Mouse (Mus musculus): ENCODE measurements around the gene F13a1. TPM values are rescaled to one million over a fixed set of nuclear protein-coding genes. Genes with fewer than 3 reads are reported as not detected.
A peak's percentile ranks its signal among the peaks of the same experiment; 100 is the strongest.

F13a1 gene
- 12.4 and 17.3 TPM in 2 replicates for total RNA-seq (2014; rRNA removed)
- polyA plus RNA-seq (2015; fragmentation: Nextera tagmentation; extraction: Ambion mirVana) = 11.3 and 11.5 TPM in 2 replicates

- ATAC-seq (ENCODE audit: low FRiP score) = no peak
Observed at GRCm38 (mm10) chr13:37050126-37050525, at the start of gene F13a1. F13a1 (minus strand) TSS chr13:37050244.

GRCm38 (mm10) chr13:37091620-37092019 lies 41.6 kb upstream of the F13a1 start:
- Histone ChIP-seq H3K36me3 (ENCODE audit: insufficient read depth, low read length) (no peaks in the 10 kb centered on the region), H3K27ac (ENCODE audit: low read depth, low read length) (no peak overlapping the region), H3K27me3 (ENCODE audit: insufficient read depth, low read length) (no peaks in the 10 kb centered on the region), H3K4me1 (ENCODE audit: insufficient read depth, low read length) (no peaks in the 10 kb centered on the region), H3K9me3 (ENCODE audit: low read length) (no peaks in the 10 kb centered on the region), H3K4me2 (ENCODE audit: low read depth, low read length, poor library complexity, severe bottlenecking) (no peak overlapping the region), H3K9ac (replicated peaks; ENCODE audit: low read length, poor library complexity, severe bottlenecking) (no peak overlapping the region), H3K4me3 (ENCODE audit: low read depth, low read length) (no peak overlapping the region)
- no peak for DNase-seq (ENCODE audit: low spot score)
- 89% methylated on average over 1 of the region's 1 CpGs for WGBS
- no peak for TF ChIP-seq CTCF (IDR thresholded peaks at IDR 0.05)
- no peak for ATAC-seq (ENCODE audit: low FRiP score)

More at GRCm38 (mm10) chr13:37050126-37050525, at the start of gene F13a1:
- no peak within 1 kb of the TSS for H3K4me2 ChIP-seq (ENCODE audit: low read depth, low read length, poor library complexity, severe bottlenecking)
- no peak within 1 kb of the TSS for H3K4me3 ChIP-seq (ENCODE audit: low read depth, low read length)
- H3K27me3 ChIP-seq (ENCODE audit: insufficient read depth, low read length) = no peaks in the 10 kb centered on the region
- no peak within 1 kb of the TSS for H3K9ac ChIP-seq (replicated peaks; ENCODE audit: low read length, poor library complexity, severe bottlenecking)
- H3K4me1 ChIP-seq (ENCODE audit: insufficient read depth, low read length) = no peaks in the 10 kb centered on the region
- no peaks in the 10 kb centered on the region for H3K9me3 ChIP-seq (ENCODE audit: low read length)
- DNase-seq (ENCODE audit: low spot score) = no peak
- H3K36me3 ChIP-seq (ENCODE audit: insufficient read depth, low read length) = no peaks in the 10 kb centered on the region
- no peak within 1 kb of the TSS for H3K27ac ChIP-seq (ENCODE audit: low read depth, low read length)
- TF ChIP-seq CTCF (IDR thresholded peaks at IDR 0.05) = no peak
- 78% methylated on average over 3 of the region's 3 CpGs for WGBS

DNA sequence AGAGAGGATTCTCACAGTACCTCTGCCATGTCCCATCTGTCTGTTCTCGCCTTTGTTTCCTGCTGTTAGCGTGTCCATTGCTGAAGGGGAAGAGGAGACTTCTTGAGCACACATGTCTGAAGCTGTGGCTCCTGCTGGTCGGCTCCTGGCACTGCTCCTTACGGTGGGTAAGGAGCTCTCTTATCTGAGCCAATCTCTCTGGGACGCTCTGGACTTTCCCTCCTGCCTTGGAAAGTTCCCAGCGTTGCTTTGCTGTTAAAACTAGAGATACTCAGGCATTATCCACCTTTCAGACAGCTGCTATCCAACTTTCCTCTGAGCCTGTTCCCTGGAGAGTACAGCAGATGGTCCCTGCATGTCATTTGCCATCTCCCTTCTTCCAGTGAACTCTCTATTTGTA lies 39.1 kb upstream of the F13a1 start:
- H3K27ac ChIP-seq (ENCODE audit: low read depth, low read length) = no peak overlapping the region
- H3K4me1 ChIP-seq (ENCODE audit: insufficient read depth, low read length) = no peaks in the 10 kb centered on the region
- no peak overlapping the region for H3K4me2 ChIP-seq (ENCODE audit: low read depth, low read length, poor library complexity, severe bottlenecking)
- no peaks in the 10 kb centered on the region for H3K36me3 ChIP-seq (ENCODE audit: insufficient read depth, low read length)
- 66% methylated on average over 6 of the region's 6 CpGs for WGBS
- no peak overlapping the region for H3K4me3 ChIP-seq (ENCODE audit: low read depth, low read length)
- no peak for ATAC-seq (ENCODE audit: low FRiP score)
- no peak overlapping the region for H3K9ac ChIP-seq (replicated peaks; ENCODE audit: low read length, poor library complexity, severe bottlenecking)
- TF ChIP-seq CTCF (IDR thresholded peaks at IDR 0.05) = no peak
- H3K27me3 ChIP-seq (ENCODE audit: insufficient read depth, low read length) = no peaks in the 10 kb centered on the region
- no peaks in the 10 kb centered on the region for H3K9me3 ChIP-seq (ENCODE audit: low read length)
- DNase-seq (ENCODE audit: low spot score) = peak; percentile 80

GRCm38 (mm10) chr13:37081506-37082241 lies 31.6 kb upstream of the F13a1 start:
- no peak overlapping the region for H3K9ac ChIP-seq (replicated peaks; ENCODE audit: low read length, poor library complexity, severe bottlenecking)
- no peaks in the 10 kb centered on the region for H3K27me3 ChIP-seq (ENCODE audit: insufficient read depth, low read length)
- peak; percentile 61 for DNase-seq (ENCODE audit: low spot score)
- no peak overlapping the region for H3K27ac ChIP-seq (ENCODE audit: low read depth, low read length)
- no peaks in the 10 kb centered on the region for H3K9me3 ChIP-seq (ENCODE audit: low read length)
- no peaks in the 10 kb centered on the region for H3K4me1 ChIP-seq (ENCODE audit: insufficient read depth, low read length)
- TF ChIP-seq CTCF (IDR thresholded peaks at IDR 0.05) = no peak
- 32% methylated on average over 13 of the region's 13 CpGs for WGBS
- H3K4me3 ChIP-seq (ENCODE audit: low read depth, low read length) = no peak overlapping the region
- no peaks in the 10 kb centered on the region for H3K36me3 ChIP-seq (ENCODE audit: insufficient read depth, low read length)
- peak overlapping the region; percentile 15 for H3K4me2 ChIP-seq (ENCODE audit: low read depth, low read length, poor library complexity, severe bottlenecking)
- no peak for ATAC-seq (ENCODE audit: low FRiP score)

GRCm38 (mm10) chr13:37071390-37071789 lies 21.3 kb upstream of the F13a1 start:
- ATAC-seq (ENCODE audit: low FRiP score) (no peak), DNase-seq (ENCODE audit: low spot score) (no peak)
- H3K27me3 ChIP-seq (ENCODE audit: insufficient read depth, low read length) = no peaks in the 10 kb centered on the region
- H3K36me3 ChIP-seq (ENCODE audit: insufficient read depth, low read length) = no peaks in the 10 kb centered on the region
- H3K4me1 ChIP-seq (ENCODE audit: insufficient read depth, low read length) = no peaks in the 10 kb centered on the region
- no peaks in the 10 kb centered on the region for H3K9me3 ChIP-seq (ENCODE audit: low read length)
- H3K27ac ChIP-seq (ENCODE audit: low read depth, low read length) = no peak overlapping the region
- no peak for TF ChIP-seq CTCF (IDR thresholded peaks at IDR 0.05)
- H3K4me2 ChIP-seq (ENCODE audit: low read depth, low read length, poor library complexity, severe bottlenecking) = no peak overlapping the region
- H3K9ac ChIP-seq (replicated peaks; ENCODE audit: low read length, poor library complexity, severe bottlenecking) = no peak overlapping the region
- no peak overlapping the region for H3K4me3 ChIP-seq (ENCODE audit: low read depth, low read length)
- WGBS = 84% methylated on average over 3 of the region's 3 CpGs

GRCm38 (mm10) chr13:37070824-37071223 lies 20.8 kb upstream of the F13a1 start:
- Histone ChIP-seq H3K27me3 (ENCODE audit: insufficient read depth, low read length) (no peaks in the 10 kb centered on the region), H3K9ac (replicated peaks; ENCODE audit: low read length, poor library complexity, severe bottlenecking) (no peak overlapping the region), H3K9me3 (ENCODE audit: low read length) (no peaks in the 10 kb centered on the region), H3K27ac (ENCODE audit: low read depth, low read length) (no peak overlapping the region), H3K36me3 (ENCODE audit: insufficient read depth, low read length) (no peaks in the 10 kb centered on the region), H3K4me2 (ENCODE audit: low read depth, low read length, poor library complexity, severe bottlenecking) (no peak overlapping the region), H3K4me3 (ENCODE audit: low read depth, low read length) (no peak overlapping the region), H3K4me1 (ENCODE audit: insufficient read depth, low read length) (no peaks in the 10 kb centered on the region)
- WGBS = 82% methylated on average over 4 of the region's 4 CpGs
- no peak for ATAC-seq (ENCODE audit: low FRiP score)
- TF ChIP-seq CTCF (IDR thresholded peaks at IDR 0.05) = no peak
- DNase-seq (ENCODE audit: low spot score) = no peak
